Mouse (Mus musculus) mouse trophoblast stem cell (cell line): ENCODE data around the gene Kat2a.
"Not testable (repeated sequence)": the region's sequence is repeated elsewhere in the genome, so short reads cannot be mapped to it uniquely, and the experiment has no call there.

Source experiments
- in situ Hi-C, 2 experiments: fragments of 300-500 bp; cut with MseI, MboI; formaldehyde crosslinking; loops; 2 replicates in 1 of 2; 3 replicates in 1 of 2; pipeline ENCODE4 v1.15.1; 2025

Gene Kat2a

DNA sequence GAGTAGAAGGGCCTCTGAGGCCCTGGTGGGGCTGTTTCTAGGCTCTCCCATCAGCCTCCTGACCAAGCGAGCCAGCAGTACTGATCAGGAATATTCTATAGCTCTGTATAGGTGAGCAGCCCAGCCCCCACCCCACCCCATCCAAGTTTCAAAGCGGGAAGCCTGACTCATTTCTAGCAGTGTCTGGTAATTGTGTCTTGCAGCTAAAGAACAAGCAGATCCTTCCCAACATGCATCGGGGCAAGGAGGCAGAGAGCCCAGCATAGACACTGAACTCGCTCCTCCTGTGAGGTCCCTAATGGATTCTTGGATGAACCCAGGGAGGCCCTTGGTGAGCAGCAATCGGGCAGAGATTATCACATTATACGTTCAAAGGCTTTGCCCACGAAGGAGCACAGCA, 34.5 kb downstream of the Kat2a start:
- in situ Hi-C loops = no loop called here

DNA sequence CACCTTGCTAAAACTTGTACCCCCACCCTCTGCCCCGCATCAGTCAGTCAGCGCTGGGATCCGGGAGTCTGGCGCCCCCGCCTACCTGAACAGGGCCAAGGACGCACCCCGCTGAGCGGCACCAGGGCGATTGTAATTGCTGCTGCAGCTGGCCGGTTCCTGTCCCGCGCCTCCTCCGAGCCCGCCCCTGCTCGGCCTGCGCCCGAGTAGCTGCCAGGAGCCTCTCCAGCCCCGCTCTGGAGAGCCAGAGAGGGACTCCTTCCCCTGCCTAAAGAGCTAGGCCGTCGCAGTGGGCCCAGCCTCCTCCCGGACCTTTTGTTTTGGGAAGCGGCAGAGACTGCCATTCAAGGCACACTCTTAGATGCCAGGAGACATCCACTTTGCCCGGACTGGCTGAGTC, 39.1 kb downstream of the Kat2a start:
- in situ Hi-C loops = no loop called here

DNA sequence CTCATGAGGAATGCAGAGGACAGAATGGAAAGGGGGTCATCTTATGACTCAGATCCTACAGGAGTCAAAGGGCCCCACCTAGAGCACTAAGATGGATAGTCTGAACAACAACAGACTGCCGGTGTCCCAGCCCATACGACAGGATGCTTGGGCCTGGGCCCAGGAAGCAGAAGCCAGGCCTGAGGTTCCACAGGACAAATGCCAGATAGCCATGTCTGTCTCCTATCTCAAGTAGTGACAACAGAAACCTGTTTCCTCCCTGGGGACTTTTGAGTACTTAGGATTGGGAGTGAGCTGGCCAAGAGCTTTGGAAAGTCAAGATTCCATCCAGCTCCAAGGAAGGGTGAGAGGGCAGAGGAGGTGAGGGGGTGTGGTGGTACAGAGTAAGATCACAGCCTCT, 40.3 kb downstream of the Kat2a start:
- in situ Hi-C loops = no loop called here

DNA sequence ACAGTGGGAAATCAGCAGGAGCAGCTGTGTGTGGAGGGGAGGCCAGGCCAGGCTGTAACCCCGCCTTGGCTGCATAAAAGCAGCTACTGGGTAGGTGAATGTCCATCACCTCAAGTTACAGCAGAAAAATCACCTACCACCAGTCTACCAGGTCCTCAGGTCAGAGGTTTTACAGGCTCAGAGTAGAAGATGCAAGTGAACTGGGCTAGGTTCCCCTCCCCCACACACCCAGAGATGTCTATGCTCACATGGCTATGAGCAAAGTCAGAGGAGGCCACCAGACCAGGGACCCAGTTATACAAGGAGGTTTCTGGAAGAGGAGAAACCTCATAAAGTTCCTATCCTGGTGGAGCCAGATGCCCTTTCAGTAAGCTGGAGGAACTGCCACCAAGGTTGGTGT, 41.2 kb downstream of the Kat2a start:
- in situ Hi-C loops = no loop called here

DNA sequence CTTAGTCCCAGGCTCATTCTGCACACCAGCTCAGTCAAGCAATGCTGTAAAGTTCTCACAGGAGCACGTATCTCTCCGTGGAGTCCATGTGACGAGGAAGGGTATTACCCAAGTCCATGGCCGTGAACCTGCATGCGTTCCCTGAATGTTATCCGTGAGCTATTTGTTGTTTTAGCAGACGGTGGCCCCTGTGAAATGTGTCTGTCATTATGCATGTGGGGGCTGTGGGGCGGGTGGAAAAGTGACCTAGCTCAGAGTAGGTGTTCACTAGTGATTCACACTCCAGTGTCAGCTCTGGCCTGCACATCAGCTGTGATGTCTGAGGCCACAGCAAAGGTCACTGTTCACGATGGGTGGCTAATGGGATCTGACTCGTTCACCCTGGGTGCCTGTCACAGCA, 52.5 kb downstream of the Kat2a start:
- in situ Hi-C loops = no loop called here

DNA sequence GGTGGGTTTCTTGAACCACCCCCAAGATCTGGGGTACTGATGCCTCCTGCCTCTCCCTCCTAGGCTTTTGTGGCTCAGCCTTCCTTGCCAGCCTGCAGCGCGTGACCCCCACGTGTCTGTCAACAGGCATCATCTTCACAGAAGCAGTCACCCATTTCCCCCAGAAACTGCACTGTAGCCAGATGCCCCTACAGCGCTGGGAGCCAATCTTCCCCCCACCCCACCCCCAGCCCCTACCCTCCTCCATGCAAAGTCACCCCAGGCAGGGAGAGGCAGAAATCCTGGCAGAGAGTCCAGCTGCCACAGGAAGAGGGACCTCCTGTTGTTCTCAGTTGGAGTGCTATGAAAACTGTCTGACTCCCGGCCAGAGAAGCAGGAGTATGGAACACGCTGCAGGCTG, 55.8 kb downstream of the Kat2a start:
- in situ Hi-C loops = no loop called here

DNA sequence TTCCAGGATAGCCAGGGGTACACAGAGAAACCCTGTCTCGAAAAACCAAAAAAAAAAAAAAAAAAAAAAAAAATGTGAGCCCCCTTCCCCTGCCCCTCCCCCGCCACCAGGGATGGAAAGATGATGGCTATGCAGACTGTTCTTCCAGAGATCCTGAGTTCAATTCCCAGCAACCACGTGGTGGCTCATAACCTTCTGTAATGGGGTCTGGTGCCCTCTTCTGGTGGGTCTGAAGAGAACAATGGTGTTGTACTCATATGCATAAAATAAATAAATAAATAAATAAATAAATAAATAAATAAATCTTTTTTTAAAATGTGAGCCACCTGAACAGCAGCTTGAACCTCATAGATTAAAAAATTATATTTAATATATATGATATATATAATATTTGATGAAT, 56.7 kb downstream of the Kat2a start:
- in situ Hi-C loops = not testable (repeated sequence)
